Mouse (Mus musculus) embryonic facial prominence, embryonic 10.5 days (tissue): Measurements from ENCODE around the gene Aff1. TPM values are rescaled to one million over a fixed set of nuclear protein-coding genes. Genes with fewer than 3 reads are reported as not detected.

Experiments
- DNase-seq: peaks from one replicate; pipeline ENCODE4 v3.0.0-alpha.2; 2017; ENCODE audit warnings: low spot score
- H3K27ac ChIP-seq: fragments of 300-500 bp; sonication (generic); replicated peaks from 2 replicates; pipeline ENCODE4 v1.5.1; 2016; ENCODE audit warnings: mild to moderate bottlenecking
- H3K27me3 ChIP-seq: fragments of 300-500 bp; sonication (generic); replicated peaks from 2 replicates; pipeline ENCODE4 v1.6.1; 2016; ENCODE audit warnings: low read depth, mild to moderate bottlenecking; ENCODE audit not compliant: poor library complexity, severe bottlenecking
- H3K36me3 ChIP-seq: fragments of 300-500 bp; sonication (generic); replicated peaks from 2 replicates; pipeline ENCODE4 v1.6.1; 2016; ENCODE audit warnings: mild to moderate bottlenecking, moderate library complexity
- H3K4me1 ChIP-seq: fragments of 300-500 bp; sonication (generic); 2 replicates; pipeline ENCODE4 v1.6.1; 2016
- H3K4me3 ChIP-seq: fragments of 300-500 bp; sonication (generic); 2 replicates; pipeline ENCODE4 v1.5.1; 2016; ENCODE audit warnings: mild to moderate bottlenecking, moderate library complexity
- H3K9me3 ChIP-seq: fragments of 300-500 bp; sonication (generic); 2 replicates; pipeline ENCODE4 v1.6.1; 2016; ENCODE audit warnings: mild to moderate bottlenecking
- WGBS: fragments of 180-500 bp; shearing (Covaris S2); methylation state at CpG from one replicate; pipeline ENCODE4 v1.1.7; 2016; 5-methylcytosine and 5-hydroxymethylcytosine counted together
- polyA plus RNA-seq: library from polyadenylated mRNA; unstranded; fragments of >200 nt; fragmentation: Nextera tagmentation; extraction: Ambion mirVana; gene quantifications from 2 replicates; pipeline ENCODE4 v1.2.1, GENCODE M21; 2016

Gene Aff1
- polyA plus RNA-seq, 1 experiment from 2014 or later = 4.0 TPM

DNA sequence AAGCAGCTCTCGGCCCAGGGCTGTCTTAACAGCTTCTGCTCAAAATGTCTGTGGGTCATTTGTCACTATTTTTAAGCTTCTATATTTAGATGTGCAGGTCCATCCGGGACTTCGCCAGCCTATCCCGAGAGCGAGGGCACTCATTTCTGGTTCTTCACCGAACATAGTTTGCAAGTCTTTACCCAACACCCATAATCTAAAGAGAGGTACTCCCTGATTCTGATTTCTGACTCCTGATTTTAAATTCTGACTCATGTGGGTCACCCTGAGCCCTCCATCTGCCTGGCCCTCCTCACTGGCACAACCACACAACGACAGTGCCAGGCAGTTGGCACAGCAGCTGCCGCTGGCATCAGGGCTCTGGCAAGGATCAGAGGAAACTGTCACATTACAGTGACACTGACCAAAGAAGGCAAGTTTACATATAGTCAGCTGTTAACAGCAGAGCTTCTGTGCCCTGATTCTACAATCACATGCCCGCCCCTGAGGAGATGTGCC, 97.5 kb downstream of the Aff1 start:
- Histone ChIP-seq H3K36me3 (peaks cover 21% of the 10 kb centered on the region; the same call in 1 of the 2 replicates), H3K4me3 (no peak overlapping the region), H3K9me3 (no peaks in the 10 kb centered on the region), H3K4me1 (peaks cover 20% of the 10 kb centered on the region), H3K27me3 (no peaks in the 10 kb centered on the region), H3K27ac (no peak overlapping the region)
- WGBS = 92% methylated on average over 9 of the region's 9 CpGs
- DNase-seq = no peak

DNA sequence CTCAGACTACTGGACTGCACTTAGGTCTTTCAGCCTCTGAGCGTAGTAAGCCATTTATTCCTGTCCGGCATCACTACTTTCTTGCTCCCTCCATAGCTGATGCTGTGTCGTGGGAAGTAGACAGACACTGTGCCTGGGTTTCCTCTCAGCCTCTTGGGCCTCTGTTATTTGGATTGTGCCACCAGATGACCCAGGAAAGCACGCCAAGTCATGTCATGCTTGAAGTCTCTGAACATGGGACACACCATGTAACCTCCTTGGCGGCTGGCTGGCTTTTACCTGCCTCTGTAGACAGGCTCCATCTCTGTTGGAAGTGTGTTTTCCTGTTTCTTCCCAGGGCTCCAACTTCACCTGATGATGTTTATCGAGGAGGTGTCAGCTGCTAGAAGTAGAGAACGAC, 99.6 kb downstream of the Aff1 start:
- H3K4me3 ChIP-seq = no peak overlapping the region
- 87% methylated on average over 7 of the region's 7 CpGs for WGBS
- no peak for DNase-seq
- H3K36me3 ChIP-seq = 0 out of 2 replicates have a peak, but pooled peaks cover 10% of the 10 kb centered on the region
- no peaks in the 10 kb centered on the region for H3K27me3 ChIP-seq
- H3K4me1 ChIP-seq = peaks cover 17% of the 10 kb centered on the region
- H3K27ac ChIP-seq = no peak overlapping the region
- H3K9me3 ChIP-seq = no peaks in the 10 kb centered on the region

DNA sequence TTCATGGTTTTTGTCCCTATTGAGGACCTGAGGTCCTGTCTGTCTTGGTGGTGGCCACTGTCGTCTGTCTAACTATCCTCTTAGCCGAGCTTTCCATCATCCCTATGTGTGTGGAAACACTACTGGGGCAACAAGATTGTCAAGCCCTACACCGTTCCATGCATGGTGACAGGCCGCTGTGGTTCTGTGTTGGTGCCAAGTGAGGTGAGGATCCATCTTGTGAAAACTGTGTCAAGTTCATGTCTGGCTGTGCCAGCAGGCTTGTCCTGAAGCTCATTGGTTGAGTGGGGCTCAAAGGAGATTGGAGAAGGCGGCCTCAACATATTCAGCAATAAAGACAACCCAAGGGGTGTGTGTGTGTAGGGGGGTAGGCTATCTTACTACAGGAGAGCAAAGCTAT, 102.9 kb downstream of the Aff1 start:
- Histone ChIP-seq H3K27me3 (no peaks in the 10 kb centered on the region), H3K9me3 (no peaks in the 10 kb centered on the region), H3K36me3 (0 out of 2 replicates have a peak, but pooled peaks cover 5% of the 10 kb centered on the region), H3K4me3 (no peak overlapping the region), H3K27ac (no peak overlapping the region), H3K4me1 (0 out of 2 replicates have a peak, but pooled peaks cover 9% of the 10 kb centered on the region)
- DNase-seq = no peak
- whole genome bisulfite sequencing = 96% methylated on average over 5 of the region's 5 CpGs

DNA sequence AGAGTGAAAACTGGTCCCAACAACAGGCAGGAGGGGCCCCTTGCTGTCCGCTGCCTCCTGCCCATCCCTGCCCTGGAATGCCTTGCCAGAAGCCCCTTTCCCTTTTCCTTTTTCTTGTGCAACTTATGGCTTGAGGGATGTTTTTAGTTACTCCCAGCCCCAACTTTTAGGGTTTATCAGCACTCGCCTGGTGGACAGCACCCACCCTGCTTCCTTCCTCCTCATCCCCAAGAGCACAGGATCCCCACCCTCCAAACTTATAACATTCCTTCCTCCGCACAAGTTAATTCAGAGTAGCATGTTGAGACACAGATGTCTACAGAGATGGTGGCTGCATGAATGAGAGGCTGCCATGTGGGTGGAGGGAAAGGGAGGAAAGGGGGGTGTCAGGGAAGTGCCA, 103.9 kb downstream of the Aff1 start:
- 69% methylated on average over 3 of the region's 3 CpGs for WGBS
- no peak for DNase-seq
- no peak overlapping the region for H3K27ac ChIP-seq
- no peak overlapping the region for H3K4me3 ChIP-seq
- H3K4me1 ChIP-seq = 0 out of 2 replicates have a peak, but pooled peaks cover 9% of the 10 kb centered on the region
- no peaks in the 10 kb centered on the region for H3K27me3 ChIP-seq
- 0 out of 2 replicates have a peak, but pooled peaks cover 5% of the 10 kb centered on the region for H3K36me3 ChIP-seq
- no peaks in the 10 kb centered on the region for H3K9me3 ChIP-seq

DNA sequence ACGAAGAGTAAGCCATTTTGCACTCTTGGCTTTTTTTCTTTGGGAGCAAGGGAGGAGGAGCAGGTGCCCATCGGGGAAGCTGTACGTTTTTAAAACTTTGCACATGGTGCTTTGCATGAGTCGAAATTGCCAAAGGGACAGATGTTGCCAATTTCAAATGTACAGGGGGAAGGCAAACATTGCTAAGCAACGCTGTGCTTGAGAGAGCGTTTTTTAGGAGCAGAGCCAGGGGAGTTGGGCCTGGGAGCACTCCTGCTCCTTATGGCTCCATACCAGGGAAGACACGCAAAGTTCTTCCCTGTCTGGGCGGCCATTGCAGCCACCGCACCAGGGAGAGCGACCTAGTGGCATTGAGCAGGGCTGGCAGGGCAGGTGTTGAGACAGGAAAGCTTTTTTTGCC, 105.6 kb downstream of the Aff1 start:
- H3K27ac ChIP-seq = 0 out of 2 replicates have a peak overlapping the region, but pooled peaks have one; percentile 1
- WGBS = 73% methylated on average over 10 of the region's 10 CpGs

DNA sequence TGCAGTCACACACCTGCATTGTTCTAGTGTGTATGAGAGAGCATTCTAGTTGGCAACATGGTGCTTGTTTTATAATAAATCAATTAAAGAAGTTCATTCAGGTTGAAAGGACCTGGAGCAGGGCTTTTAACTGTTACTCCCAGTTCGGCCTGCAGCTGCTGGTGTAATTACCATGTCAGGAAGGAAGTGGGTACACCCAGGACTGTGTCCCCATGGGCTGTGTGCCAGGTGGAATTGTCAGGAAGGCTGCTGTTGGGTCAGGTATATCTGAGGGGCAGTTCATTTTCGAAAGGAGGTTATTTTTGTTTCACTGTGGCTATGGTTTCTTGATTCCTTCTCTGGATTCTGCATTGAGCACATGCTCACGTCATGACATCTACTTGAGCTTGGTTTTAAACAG, 107.3 kb downstream of the Aff1 start:
- no peak for DNase-seq
- Histone ChIP-seq H3K36me3 (no peaks in the 10 kb centered on the region), H3K27ac (no peak overlapping the region), H3K27me3 (no peaks in the 10 kb centered on the region), H3K4me1 (peaks cover 20% of the 10 kb centered on the region), H3K4me3 (no peak overlapping the region), H3K9me3 (no peaks in the 10 kb centered on the region)
- WGBS = 77% methylated on average over 3 of the region's 3 CpGs

More for the DNA sequence above, 105.6 kb downstream of the Aff1 start:
- no peak overlapping the region for H3K4me3 ChIP-seq
- H3K4me1 ChIP-seq = 0 out of 2 replicates have a peak, but pooled peaks cover 9% of the 10 kb centered on the region
- no peaks in the 10 kb centered on the region for H3K9me3 ChIP-seq
- H3K27me3 ChIP-seq = no peaks in the 10 kb centered on the region
- no peaks in the 10 kb centered on the region for H3K36me3 ChIP-seq
- no peak for DNase-seq

DNA sequence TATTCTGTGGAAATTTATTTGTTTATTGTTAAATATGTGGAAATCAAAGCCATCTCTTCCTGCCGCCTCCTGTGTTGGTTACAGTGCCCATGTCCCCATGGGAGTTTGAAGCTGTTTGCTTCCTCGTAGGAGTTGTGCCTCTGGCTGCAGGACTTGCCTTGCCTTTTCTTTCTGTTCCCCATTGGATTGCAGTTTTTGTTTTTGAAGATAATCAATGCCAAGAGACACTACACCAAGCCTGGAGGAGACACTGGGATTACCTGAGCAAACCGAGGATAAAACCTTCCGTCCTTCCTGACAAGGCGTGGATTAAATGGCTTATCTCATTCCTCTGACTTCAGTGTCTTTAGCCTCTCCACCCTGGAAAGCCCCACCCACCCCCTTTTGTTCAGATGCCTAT, 107.8 kb downstream of the Aff1 start:
- H3K27me3 ChIP-seq = no peaks in the 10 kb centered on the region
- DNase-seq = no peak
- 70% methylated on average over 5 of the region's 5 CpGs for WGBS
- no peak overlapping the region for H3K27ac ChIP-seq
- H3K36me3 ChIP-seq = no peaks in the 10 kb centered on the region
- H3K4me3 ChIP-seq = no peak overlapping the region
- H3K4me1 ChIP-seq = peaks cover 20% of the 10 kb centered on the region
- no peaks in the 10 kb centered on the region for H3K9me3 ChIP-seq

DNA sequence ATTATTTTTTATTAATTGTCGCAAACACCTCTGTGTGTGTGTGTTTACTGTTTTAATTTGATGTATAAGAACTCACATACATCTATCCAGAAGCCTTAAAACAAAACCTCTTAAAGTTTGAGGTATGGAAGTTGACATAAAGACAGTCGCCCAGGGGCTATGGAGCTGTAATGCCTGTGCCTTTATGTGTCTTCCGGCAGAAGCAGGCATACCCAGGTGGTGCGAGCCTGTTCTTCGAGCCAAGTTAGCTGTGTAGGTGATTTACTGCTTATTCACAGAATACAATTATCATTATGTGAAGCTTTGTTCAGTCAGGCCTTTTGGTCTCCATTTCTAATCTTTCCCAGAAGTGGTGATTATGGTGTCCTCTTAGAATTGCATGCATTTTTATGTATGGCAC, 111.2 kb downstream of the Aff1 start:
- 75% methylated on average over 5 of the region's 5 CpGs for WGBS
- Histone ChIP-seq H3K4me1 (peaks cover 33% of the 10 kb centered on the region), H3K27ac (no peak overlapping the region), H3K27me3 (no peaks in the 10 kb centered on the region), H3K36me3 (no peaks in the 10 kb centered on the region), H3K4me3 (no peak overlapping the region), H3K9me3 (no peaks in the 10 kb centered on the region)
- DNase-seq = no peak

DNA sequence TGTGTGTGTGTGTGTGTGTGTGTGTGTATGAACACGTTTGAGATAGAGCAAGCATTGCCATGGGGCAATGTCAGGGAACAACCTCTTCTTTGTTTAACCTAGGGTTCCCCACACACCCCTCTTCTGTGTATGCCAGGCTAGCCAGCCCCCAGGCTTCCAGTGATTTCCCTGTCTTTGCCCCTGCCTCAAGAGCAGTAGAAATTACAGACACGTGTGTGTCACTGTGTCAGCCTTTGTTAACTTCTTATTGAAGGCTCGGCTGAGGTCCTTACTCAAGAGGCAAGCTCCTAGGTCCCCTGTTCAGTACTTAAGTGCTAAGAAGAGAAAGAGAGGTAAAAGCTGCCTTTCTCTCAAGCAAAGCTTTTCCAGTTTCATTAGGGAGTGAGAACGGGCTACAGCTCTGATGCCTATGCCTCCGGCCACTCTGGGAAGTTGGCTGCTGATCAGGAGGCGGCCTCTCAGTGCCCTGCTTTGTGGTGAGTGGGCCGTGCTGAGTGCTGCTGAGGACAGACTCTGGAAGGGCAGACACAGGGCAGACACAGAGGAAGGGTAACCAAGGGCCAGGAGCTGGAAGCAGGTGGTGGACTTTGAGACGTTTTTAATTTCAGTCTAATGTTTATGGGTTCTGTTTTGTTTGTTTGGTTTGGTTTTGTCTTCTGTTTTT, 111.9 kb downstream of the Aff1 start:
- Histone ChIP-seq H3K36me3 (no peaks in the 10 kb centered on the region), H3K27ac (peak overlapping the region; percentile 72), H3K4me3 (no peak overlapping the region), H3K9me3 (no peaks in the 10 kb centered on the region), H3K27me3 (no peaks in the 10 kb centered on the region), H3K4me1 (peaks cover 35% of the 10 kb centered on the region)
- DNase-seq = peak; percentile 45
- 13% methylated on average over 8 of the region's 8 CpGs for WGBS

DNA sequence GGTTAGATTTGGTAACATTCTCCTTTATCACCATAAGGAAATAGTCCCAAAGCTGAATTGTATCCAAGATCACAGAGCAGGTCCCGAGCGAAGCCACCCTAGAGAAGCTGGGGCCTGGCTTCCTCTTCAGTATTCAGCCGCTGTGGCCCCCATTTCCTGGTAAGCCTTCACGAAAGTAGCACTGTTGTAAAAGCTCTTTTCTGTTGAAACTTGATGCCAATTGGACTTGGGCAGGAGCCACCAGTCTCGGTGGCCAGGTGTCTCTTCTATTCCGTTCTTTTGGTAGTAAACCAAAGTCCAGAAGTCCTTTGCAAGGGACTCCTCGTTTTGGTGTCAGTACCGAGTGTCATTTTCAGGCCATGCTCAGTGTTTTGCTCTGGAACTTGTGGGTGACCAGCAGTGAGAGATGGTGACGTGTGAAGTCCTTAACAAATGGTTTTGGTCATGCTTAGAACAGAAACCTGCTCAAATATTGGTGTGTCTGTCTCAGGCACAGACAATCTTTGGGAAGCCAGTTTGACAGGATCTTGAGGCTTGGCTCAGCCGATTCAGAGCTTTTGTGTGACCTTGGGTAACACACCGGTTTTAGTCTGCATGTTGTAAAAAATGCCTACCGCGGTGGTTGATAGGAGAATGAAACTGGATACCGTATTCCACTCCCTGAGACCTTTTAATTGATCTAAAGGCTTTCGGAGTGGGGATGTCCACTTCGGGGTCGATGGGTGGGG, 114.8 kb downstream of the Aff1 start:
- no peak for DNase-seq
- 81% methylated on average over 17 of the region's 17 CpGs for WGBS

DNA sequence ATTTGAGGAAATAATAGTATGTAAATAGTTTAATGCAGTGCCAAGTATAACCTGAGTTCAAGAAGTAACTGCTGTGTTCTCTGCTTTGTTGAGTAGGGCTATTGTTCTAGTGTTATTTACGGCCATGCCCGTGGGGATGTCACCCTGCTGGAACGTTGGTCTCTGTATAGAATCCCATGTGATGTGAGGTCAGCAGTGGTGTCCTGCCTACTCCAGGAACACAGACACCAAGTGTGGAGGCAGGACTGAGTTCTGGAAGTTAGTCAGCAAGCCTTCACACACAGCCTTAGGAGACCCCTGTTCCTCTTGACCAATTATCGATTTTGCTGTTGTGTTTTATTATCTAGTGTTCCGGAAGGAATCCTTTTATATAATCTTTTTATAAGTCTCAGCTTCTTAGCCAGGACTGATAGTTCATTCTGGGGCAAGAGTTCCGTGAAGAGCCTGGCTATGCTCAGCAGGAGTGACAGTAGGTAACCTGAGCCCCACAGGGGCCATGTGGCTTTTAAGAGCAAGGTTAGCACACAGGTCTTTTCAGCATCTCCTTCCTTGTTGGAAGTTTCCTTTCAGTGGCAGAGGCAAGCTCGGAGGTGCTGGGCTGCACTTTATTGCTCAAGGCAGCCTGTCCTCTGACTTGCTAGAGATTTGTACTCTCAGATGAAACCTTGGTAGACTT, 115.6 kb downstream of the Aff1 start:
- Histone ChIP-seq H3K4me3 (no peak overlapping the region), H3K36me3 (no peaks in the 10 kb centered on the region), H3K9me3 (no peaks in the 10 kb centered on the region), H3K27me3 (no peaks in the 10 kb centered on the region), H3K27ac (no peak overlapping the region), H3K4me1 (peaks cover 32% of the 10 kb centered on the region)
- no peak for DNase-seq
- WGBS = 57% methylated on average over 7 of the region's 7 CpGs

More for the DNA sequence above, 114.8 kb downstream of the Aff1 start:
- Histone ChIP-seq H3K4me1 (peaks cover 32% of the 10 kb centered on the region), H3K9me3 (no peaks in the 10 kb centered on the region), H3K4me3 (no peak overlapping the region), H3K27ac (no peak overlapping the region), H3K36me3 (no peaks in the 10 kb centered on the region), H3K27me3 (no peaks in the 10 kb centered on the region)

DNA sequence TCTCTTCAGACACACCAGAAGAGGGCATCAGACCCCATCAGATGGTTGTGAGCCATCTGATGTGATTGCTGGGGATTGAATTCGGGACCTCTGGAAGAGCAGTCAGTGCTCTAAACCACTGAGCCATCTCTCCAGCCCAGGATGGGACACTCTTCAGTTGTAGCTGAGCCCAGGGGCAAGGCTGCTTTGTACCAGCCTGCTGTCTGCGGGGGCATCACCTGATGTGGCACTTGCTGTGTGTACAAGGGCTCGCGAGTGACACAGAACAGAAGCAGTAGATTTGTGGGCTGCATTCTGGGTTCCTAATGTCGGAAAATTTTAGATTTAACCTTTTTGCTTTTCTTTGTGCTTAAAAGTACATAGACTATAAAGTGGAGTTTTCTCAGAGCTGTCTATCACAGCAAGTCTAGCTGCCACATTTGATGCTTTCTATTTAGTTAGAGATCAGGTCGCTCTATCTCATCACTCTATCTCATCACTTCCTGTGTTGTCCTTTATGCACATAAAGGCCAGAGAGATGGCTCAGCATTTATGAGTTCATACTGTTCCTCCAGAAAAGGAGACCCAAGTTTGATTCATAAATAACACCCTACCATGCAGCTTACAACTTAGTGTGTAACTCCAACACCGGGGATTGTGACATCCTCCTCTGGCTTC, 117.6 kb downstream of the Aff1 start:
- no peak for DNase-seq
- peaks cover 25% of the 10 kb centered on the region for H3K4me1 ChIP-seq
- 88% methylated on average over 7 of the region's 7 CpGs for WGBS

More for the DNA sequence above, 117.6 kb downstream of the Aff1 start:
- H3K27me3 ChIP-seq = no peaks in the 10 kb centered on the region
- H3K36me3 ChIP-seq = no peaks in the 10 kb centered on the region
- no peaks in the 10 kb centered on the region for H3K9me3 ChIP-seq
- H3K27ac ChIP-seq = no peak overlapping the region
- H3K4me3 ChIP-seq = no peak overlapping the region
